Mouse (Mus musculus) lung, postnatal 25 days (tissue): ENCODE data around the gene Cpeb4.
"Not testable (repeated sequence)": the region's sequence is repeated elsewhere in the genome, so short reads cannot be mapped to it uniquely, and the experiment has no call there.

Source experiments
- DNase-seq: peaks from one replicate; pipeline ENCODE4 v3.0.0; 2022; ENCODE audit warnings: low spot score

The Cpeb4 gene

GRCm38 (mm10) chr11:31871911-31872310, at the start of gene Cpeb4:
Cpeb4 (plus strand) TSS chr11:31872211.
- no peak for DNase-seq

GRCm38 (mm10) chr11:31822556-31822955, 49.5 kb upstream of the Cpeb4 start:
- DNase-seq, result no peak

GRCm38 (mm10) chr11:31823513-31823912, 48.5 kb upstream of the Cpeb4 start:
- no peak for DNase-seq

- DNase-seq, result peak; percentile 86
Measured at GRCm38 (mm10) chr11:31824504-31825166, 47.4 kb upstream of the Cpeb4 start.

GRCm38 (mm10) chr11:31828011-31828770, 43.8 kb upstream of the Cpeb4 start:
- DNase-seq, result peak; percentile 34

GRCm38 (mm10) chr11:31828771-31829072, 43.3 kb upstream of the Cpeb4 start:
- no peak for DNase-seq

- DNase-seq, result no peak
Measured at GRCm38 (mm10) chr11:31830213-31831151, 41.5 kb upstream of the Cpeb4 start.

GRCm38 (mm10) chr11:31831451-31831850, 40.6 kb upstream of the Cpeb4 start:
- no peak for DNase-seq

- DNase-seq, result no peak
Measured at GRCm38 (mm10) chr11:31831983-31832382, 40.0 kb upstream of the Cpeb4 start.

- no peak for DNase-seq
Measured at GRCm38 (mm10) chr11:31832439-31832980, 39.5 kb upstream of the Cpeb4 start.

GRCm38 (mm10) chr11:31833506-31833905, 38.5 kb upstream of the Cpeb4 start:
- no peak for DNase-seq

GRCm38 (mm10) chr11:31835352-31835751, 36.7 kb upstream of the Cpeb4 start:
- DNase-seq, result no peak

- no peak for DNase-seq
Measured at GRCm38 (mm10) chr11:31837243-31837642, 34.8 kb upstream of the Cpeb4 start.

GRCm38 (mm10) chr11:31837753-31838152, 34.3 kb upstream of the Cpeb4 start:
- DNase-seq, result no peak

- DNase-seq, result peak; percentile 67
Measured at GRCm38 (mm10) chr11:31838442-31839083, 33.4 kb upstream of the Cpeb4 start.

- no peak for DNase-seq
Measured at GRCm38 (mm10) chr11:31839084-31839460, 32.9 kb upstream of the Cpeb4 start.

- no peak for DNase-seq
Measured at GRCm38 (mm10) chr11:31842171-31842959, 29.6 kb upstream of the Cpeb4 start.

GRCm38 (mm10) chr11:31843177-31843833, 28.7 kb upstream of the Cpeb4 start:
- no peak for DNase-seq

GRCm38 (mm10) chr11:31843834-31844188, 28.2 kb upstream of the Cpeb4 start:
- no peak for DNase-seq

GRCm38 (mm10) chr11:31845111-31845510, 26.9 kb upstream of the Cpeb4 start:
- DNase-seq, result not testable (repeated sequence)
